Mouse (Mus musculus) limb, embryonic 11.5 days (tissue): ENCODE measurements at regions not wholly inside any gene's neighbourhood (a gene's known extent, or its start where the extent isn't known, plus 50 kb on each side); places are given as distances from the start of the nearest gene placed in this dataset.

Experiments used
- ATAC-seq: fragments of 200-750 bp; cut with Nextera tagmentation; 2 replicates; pipeline ENCODE4 v1.8.0; 2017; ENCODE audit warnings: low read depth; ENCODE audit not compliant: insufficient number of reproducible peaks, low FRiP score, low TSS enrichment
- DNase-seq: peaks from one replicate; pipeline ENCODE4 v3.0.0-alpha.2; 2015; ENCODE audit warnings: low spot score
- H3K27ac ChIP-seq: fragments of 300-500 bp; sonication (generic); replicated peaks from 2 replicates; pipeline ENCODE4 v1.5.1; 2014; ENCODE audit warnings: low read depth, mild to moderate bottlenecking, low read length
- H3K27me3 ChIP-seq: fragments of 300-500 bp; sonication (generic); 2 replicates; pipeline ENCODE4 v1.6.1; 2014; ENCODE audit warnings: mild to moderate bottlenecking, low read length, mixed read lengths; ENCODE audit not compliant: control insufficient read depth, insufficient read depth
- H3K36me3 ChIP-seq: fragments of 300-500 bp; sonication (generic); 2 replicates; pipeline ENCODE4 v1.6.1; 2014; ENCODE audit warnings: mild to moderate bottlenecking, low read length, moderate library complexity, mixed read lengths; ENCODE audit not compliant: control insufficient read depth, insufficient read depth
- H3K4me1 ChIP-seq: fragments of 300-500 bp; sonication (generic); 2 replicates; pipeline ENCODE4 v1.6.1; 2014; ENCODE audit warnings: low read length, mixed read lengths; ENCODE audit not compliant: control insufficient read depth, insufficient read depth
- H3K4me2 ChIP-seq: fragments of 300-500 bp; sonication (generic); 2 replicates; pipeline ENCODE4 v1.6.1; 2014; ENCODE audit warnings: low read depth, mild to moderate bottlenecking, moderate library complexity; ENCODE audit not compliant: severe bottlenecking
- H3K4me3 ChIP-seq: fragments of 300-500 bp; sonication (generic); 2 replicates; pipeline ENCODE4 v1.5.1; 2014; ENCODE audit warnings: low read depth, low read length
- H3K9ac ChIP-seq: fragments of 300-500 bp; sonication (generic); 2 replicates; pipeline ENCODE4 v1.6.1; 2014; ENCODE audit warnings: mild to moderate bottlenecking, low read length
- H3K9me3 ChIP-seq: fragments of 300-500 bp; sonication (generic); 2 replicates; pipeline ENCODE4 v1.6.1; 2016; ENCODE audit warnings: low read length; ENCODE audit not compliant: control insufficient read depth
- WGBS: fragments of 180-500 bp; shearing (Covaris S2); extraction: QIAGEN DNeasy Blood & Tissue Kit; methylation state at CpG from one replicate; pipeline ENCODE4 v1.1.7; 2014; 5-methylcytosine and 5-hydroxymethylcytosine counted together

DNA sequence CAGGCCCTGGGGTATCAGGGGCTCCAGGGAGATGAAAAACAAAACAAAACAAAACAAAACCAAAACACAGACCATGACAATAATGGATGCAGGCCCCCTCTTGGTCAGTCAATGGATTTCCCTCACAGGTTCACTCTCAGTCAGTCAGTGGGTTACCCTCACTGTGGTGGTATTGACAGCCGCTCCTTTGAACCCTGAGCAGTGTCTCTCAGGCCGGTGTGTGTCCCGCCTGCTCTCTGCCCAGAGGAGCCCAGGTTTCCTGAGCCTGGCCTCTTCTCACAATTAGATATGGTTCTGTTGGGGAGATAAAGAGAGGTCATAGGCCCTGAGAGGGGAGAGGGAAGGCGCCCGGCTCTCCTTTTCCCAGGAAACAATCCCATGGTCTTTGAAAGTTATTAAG is 87.8 kb upstream of the Parp11 start:
- DNase-seq (no peak), ATAC-seq (no peak)
- 51% methylated on average over 5 of the region's 5 CpGs for WGBS
- peaks cover 10% of the 10 kb centered on the region for H3K4me1 ChIP-seq
- no peak overlapping the region for H3K9ac ChIP-seq
- no peak overlapping the region for H3K27ac ChIP-seq
- H3K4me2 ChIP-seq = no peak overlapping the region
- H3K9me3 ChIP-seq = no peaks in the 10 kb centered on the region
- no peak overlapping the region for H3K4me3 ChIP-seq
- no peaks in the 10 kb centered on the region for H3K36me3 ChIP-seq
- H3K27me3 ChIP-seq = no peaks in the 10 kb centered on the region

GRCm38 (mm10) chr6:127359391-127359874 is 87.2 kb upstream of the Parp11 start:
- Histone ChIP-seq H3K4me1 (peaks cover 10% of the 10 kb centered on the region), H3K4me2 (no peak overlapping the region), H3K9ac (no peak overlapping the region), H3K4me3 (no peak overlapping the region), H3K27me3 (no peaks in the 10 kb centered on the region), H3K36me3 (no peaks in the 10 kb centered on the region), H3K9me3 (no peaks in the 10 kb centered on the region), H3K27ac (no peak overlapping the region)
- DNase-seq = peak; percentile 86
- ATAC-seq = no peak
- 50% methylated on average over 9 of the region's 9 CpGs for WGBS

- Histone ChIP-seq H3K4me3 (no peak overlapping the region), H3K9me3 (no peaks in the 10 kb centered on the region), H3K36me3 (no peaks in the 10 kb centered on the region), H3K4me1 (peaks cover 14% of the 10 kb centered on the region), H3K27ac (no peak overlapping the region), H3K4me2 (no peak overlapping the region), H3K9ac (no peak overlapping the region), H3K27me3 (no peaks in the 10 kb centered on the region)
- WGBS = 81% methylated on average over 5 of the region's 5 CpGs
- DNase-seq = no peak
- no peak for ATAC-seq
These were observed 84.5 kb upstream of the Parp11 start for GRCm38 (mm10) chr6:127362166-127362565.

DNA sequence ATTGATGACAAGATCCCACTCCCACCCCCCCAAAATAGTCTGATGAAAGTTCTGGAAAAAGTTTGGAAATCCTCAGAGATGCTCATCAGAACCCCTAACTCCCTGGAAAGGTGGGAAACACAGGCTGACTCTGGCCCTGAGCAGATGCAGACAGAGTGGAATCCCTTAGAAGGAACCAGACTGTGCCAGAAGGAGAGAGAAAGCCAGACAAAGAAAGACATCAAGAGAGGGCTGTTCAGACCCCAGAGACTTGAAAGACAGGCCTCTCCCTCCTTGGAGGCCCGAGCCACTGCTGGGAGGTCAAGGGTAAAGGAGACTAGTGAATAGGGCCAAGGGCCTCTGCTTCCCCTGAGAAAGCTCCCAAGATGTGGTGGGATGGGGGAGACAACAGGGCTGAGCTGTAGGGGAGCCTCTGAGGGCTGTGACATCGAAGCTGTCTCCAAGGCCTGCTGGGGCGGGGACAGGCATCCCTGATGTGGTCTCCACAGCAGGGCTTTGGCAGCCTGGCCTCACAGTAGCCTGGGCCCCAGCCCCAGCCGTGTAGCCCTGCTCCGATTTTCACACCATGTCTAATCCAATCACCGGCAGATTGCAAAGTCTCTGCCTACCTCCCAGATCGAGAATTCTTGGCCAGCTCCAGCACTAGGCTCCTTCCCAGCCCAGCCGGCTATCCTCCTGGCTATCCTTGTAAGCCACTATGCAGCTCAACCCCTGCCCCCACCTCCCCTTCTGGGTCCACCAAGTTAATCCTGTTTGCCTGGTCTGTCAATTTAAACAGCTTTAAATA is 83.5 kb upstream of the Parp11 start:
- no peak overlapping the region for H3K4me2 ChIP-seq
- no peak overlapping the region for H3K9ac ChIP-seq
- H3K27me3 ChIP-seq = no peaks in the 10 kb centered on the region
- no peak for DNase-seq
- H3K27ac ChIP-seq = no peak overlapping the region
- ATAC-seq = 0 out of 2 replicates have a peak, but pooled peaks have one; percentile 35
- H3K36me3 ChIP-seq = no peaks in the 10 kb centered on the region
- H3K9me3 ChIP-seq = no peaks in the 10 kb centered on the region
- no peak overlapping the region for H3K4me3 ChIP-seq
- H3K4me1 ChIP-seq = peaks cover 14% of the 10 kb centered on the region
- WGBS = 16% methylated on average over 8 of the region's 8 CpGs

DNA sequence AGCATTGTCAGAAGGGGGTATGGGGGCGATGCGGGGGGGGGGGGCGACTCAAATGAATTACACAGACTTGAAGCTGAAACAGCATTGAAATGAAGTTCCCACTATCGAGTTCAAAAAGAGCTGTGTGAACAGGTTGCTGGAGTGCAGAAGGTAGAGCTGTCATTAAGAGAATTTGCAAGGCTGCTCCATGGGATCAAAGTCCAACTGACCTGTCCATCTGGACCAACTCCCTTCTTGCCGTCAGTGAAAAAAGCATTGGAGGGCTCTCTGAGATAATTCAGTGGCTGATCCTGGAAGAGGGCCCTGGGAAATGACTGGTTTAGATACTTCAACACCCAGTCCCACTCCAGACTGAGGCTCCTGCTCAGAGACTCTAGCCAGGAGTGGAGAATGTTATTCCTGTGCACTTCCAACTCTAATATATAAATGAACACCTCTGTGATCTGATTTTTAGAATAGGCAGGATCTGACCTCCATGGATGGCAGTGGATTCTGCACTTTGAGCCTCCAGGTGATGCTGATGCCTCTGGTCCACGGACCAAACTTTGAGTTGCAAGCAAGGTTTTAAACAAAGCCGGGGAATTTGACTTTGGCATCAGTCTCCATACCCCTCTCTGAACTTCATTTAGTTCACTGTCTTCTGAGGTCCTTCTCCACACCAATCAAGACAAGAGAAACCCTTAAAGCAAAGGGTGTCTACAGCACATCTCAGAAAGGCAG is 82.6 kb upstream of the Parp11 start:
- Histone ChIP-seq H3K27me3 (no peaks in the 10 kb centered on the region), H3K27ac (no peak overlapping the region), H3K4me1 (peaks cover 12% of the 10 kb centered on the region), H3K36me3 (no peaks in the 10 kb centered on the region), H3K9me3 (no peaks in the 10 kb centered on the region), H3K4me2 (no peak overlapping the region), H3K9ac (no peak overlapping the region), H3K4me3 (no peak overlapping the region)
- whole genome bisulfite sequencing = 38% methylated on average over 7 of the region's 7 CpGs
- DNase-seq (no peak), ATAC-seq (no peak)

DNA sequence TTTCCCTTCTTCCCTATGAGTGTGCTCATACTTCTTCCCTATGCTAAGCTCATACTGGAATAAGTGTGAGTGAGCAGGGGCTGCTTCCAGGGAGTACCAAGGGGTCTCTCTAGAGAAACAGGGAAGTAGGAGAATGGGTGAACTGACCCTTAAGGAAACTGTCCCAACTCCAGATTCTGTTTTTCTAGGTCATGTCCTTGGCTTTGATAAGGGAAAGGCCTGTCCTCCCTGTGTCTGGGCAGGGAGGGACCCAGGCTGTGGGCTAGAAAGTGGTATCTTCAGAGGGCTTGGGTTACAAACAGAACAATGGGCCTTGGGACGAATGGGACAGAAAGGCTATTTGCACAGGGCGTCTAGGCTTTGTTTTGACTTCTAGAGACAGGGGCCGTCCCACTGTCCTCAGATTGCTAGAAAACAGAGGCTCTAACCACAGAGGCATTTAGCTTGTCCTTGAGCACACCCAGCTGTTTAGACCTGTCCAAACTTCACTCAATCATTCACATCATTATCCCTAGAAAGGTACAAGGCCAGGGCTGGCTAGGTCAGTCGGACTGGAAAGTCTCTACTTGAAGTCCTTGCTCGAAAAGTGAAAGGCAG is 82.0 kb upstream of the Parp11 start:
- H3K9ac ChIP-seq = no peak overlapping the region
- WGBS = 54% methylated on average over 5 of the region's 5 CpGs
- H3K4me1 ChIP-seq = peaks cover 10% of the 10 kb centered on the region
- H3K27ac ChIP-seq = no peak overlapping the region
- no peaks in the 10 kb centered on the region for H3K9me3 ChIP-seq
- DNase-seq (no peak), ATAC-seq (no peak)
- H3K36me3 ChIP-seq = no peaks in the 10 kb centered on the region
- H3K27me3 ChIP-seq = no peaks in the 10 kb centered on the region
- H3K4me3 ChIP-seq = no peak overlapping the region
- H3K4me2 ChIP-seq = no peak overlapping the region

DNA sequence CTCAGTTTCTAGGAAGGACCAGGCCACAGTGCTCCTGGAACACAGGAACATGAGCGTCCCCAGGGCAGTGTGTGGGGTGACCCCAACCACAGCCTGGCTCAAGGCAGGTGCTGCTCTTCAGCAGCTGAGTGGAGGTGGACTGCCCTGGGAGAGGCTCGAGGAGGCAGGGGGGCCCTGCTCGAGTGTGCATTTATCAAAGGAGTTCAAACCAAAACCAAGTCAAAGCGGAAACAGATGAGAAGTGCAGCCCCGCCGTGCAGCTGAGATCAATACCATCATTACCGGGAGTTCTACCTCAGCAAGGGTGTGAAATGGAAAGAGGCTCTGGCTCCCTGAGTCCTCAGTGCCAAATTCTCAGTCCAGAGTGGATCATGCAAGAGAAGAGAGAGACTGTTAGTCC is 81.4 kb upstream of the Parp11 start:
- Histone ChIP-seq H3K4me3 (no peak overlapping the region), H3K9me3 (no peaks in the 10 kb centered on the region), H3K4me2 (no peak overlapping the region), H3K4me1 (peaks cover 10% of the 10 kb centered on the region), H3K36me3 (no peaks in the 10 kb centered on the region), H3K27me3 (no peaks in the 10 kb centered on the region), H3K9ac (no peak overlapping the region), H3K27ac (no peak overlapping the region)
- 25% methylated on average over 7 of the region's 7 CpGs for WGBS
- ATAC-seq (no peak), DNase-seq (no peak)

DNA sequence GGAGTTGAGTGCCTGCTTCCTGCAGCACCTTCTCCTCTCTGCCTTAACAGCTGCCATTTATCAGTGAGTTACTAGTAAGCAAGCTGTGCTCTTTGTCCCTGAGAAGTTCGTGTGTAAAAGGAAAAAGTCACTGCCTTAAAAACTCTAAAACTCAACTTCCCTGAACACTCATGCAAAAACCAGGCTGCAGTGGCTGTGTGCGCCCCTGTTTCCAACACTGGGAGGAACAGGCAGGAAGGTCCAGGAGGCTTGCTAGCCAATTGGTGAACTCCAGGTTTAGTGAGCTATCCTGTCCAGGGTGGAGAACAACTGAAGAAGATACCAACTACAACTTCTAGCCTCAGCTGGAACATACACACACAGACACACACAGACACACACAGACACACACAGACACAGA is 81.0 kb upstream of the Parp11 start:
- no peak overlapping the region for H3K4me2 ChIP-seq
- no peaks in the 10 kb centered on the region for H3K36me3 ChIP-seq
- no peak for ATAC-seq
- no peak overlapping the region for H3K27ac ChIP-seq
- H3K4me1 ChIP-seq = peaks cover 10% of the 10 kb centered on the region
- H3K27me3 ChIP-seq = no peaks in the 10 kb centered on the region
- no peak overlapping the region for H3K4me3 ChIP-seq
- DNase-seq = no peak
- H3K9ac ChIP-seq = no peak overlapping the region
- H3K9me3 ChIP-seq = no peaks in the 10 kb centered on the region
- WGBS = 58% methylated on average over 2 of the region's 2 CpGs
